Mouse (Mus musculus) fat pad, adult 2 months (tissue): ENCODE results near the gene C77080.
A peak's percentile ranks its signal among the peaks of the same experiment; 100 is the strongest.

Source experiments
- DNase-seq: peaks from one replicate; pipeline ENCODE4 v3.0.0-alpha.2; 2011; ENCODE audit warnings: low read depth, low spot score; ENCODE audit errors: extremely low read depth

C77080 gene

GRCm38 (mm10) chr4:129268698-129269097 lies 7.5 kb upstream of the C77080 start:
- no peak for DNase-seq

GRCm38 (mm10) chr4:129266821-129267220 lies 5.6 kb upstream of the C77080 start:
- DNase-seq = no peak

GRCm38 (mm10) chr4:129266191-129266590 lies 5.0 kb upstream of the C77080 start:
- DNase-seq = no peak

- DNase-seq = peak; percentile 70
Observed at GRCm38 (mm10) chr4:129263225-129264021, 2.2 kb upstream of the C77080 start.

- no peak for DNase-seq
Observed at GRCm38 (mm10) chr4:129260678-129261077, 526 bp downstream of the C77080 start.

- no peak for DNase-seq
Observed at GRCm38 (mm10) chr4:129259101-129259500, 2.1 kb downstream of the C77080 start.

GRCm38 (mm10) chr4:129256450-129257380 lies 4.5 kb downstream of the C77080 start:
- DNase-seq = no peak

GRCm38 (mm10) chr4:129254571-129254970 lies 6.6 kb downstream of the C77080 start:
- no peak for DNase-seq

GRCm38 (mm10) chr4:129252492-129252891 lies 8.7 kb downstream of the C77080 start:
- no peak for DNase-seq

- no peak for DNase-seq
Observed at GRCm38 (mm10) chr4:129251482-129252125, 9.6 kb downstream of the C77080 start.

- peak; percentile 76 for DNase-seq
Observed at GRCm38 (mm10) chr4:129250759-129251481, 10.3 kb downstream of the C77080 start.

- DNase-seq = no peak
Observed at GRCm38 (mm10) chr4:129249288-129249687, 11.9 kb downstream of the C77080 start.

- DNase-seq = no peak
Observed at GRCm38 (mm10) chr4:129248243-129248767, 12.9 kb downstream of the C77080 start.

- DNase-seq = no peak
Observed at GRCm38 (mm10) chr4:129247381-129248242, 13.6 kb downstream of the C77080 start.

GRCm38 (mm10) chr4:129246360-129247301 lies 14.6 kb downstream of the C77080 start:
- no peak for DNase-seq

GRCm38 (mm10) chr4:129244802-129245201 lies 16.4 kb downstream of the C77080 start:
- DNase-seq = no peak

- DNase-seq = no peak
Observed at GRCm38 (mm10) chr4:129242761-129243160, 18.4 kb downstream of the C77080 start.

- no peak for DNase-seq
Observed at GRCm38 (mm10) chr4:129242327-129242726, 18.9 kb downstream of the C77080 start.
